Mouse (Mus musculus) MN1 (cell line): ENCODE measurements at regions not wholly inside any gene's neighbourhood (a gene's known extent, or its start where the extent isn't known, plus 50 kb on each side); places are given as distances from the start of the nearest gene placed in this dataset.

ENCODE experiments used
- DNase-seq: peaks from one replicate; pipeline ENCODE4 v3.0.0-alpha.2; 2016; ENCODE audit warnings: low spot score

DNA sequence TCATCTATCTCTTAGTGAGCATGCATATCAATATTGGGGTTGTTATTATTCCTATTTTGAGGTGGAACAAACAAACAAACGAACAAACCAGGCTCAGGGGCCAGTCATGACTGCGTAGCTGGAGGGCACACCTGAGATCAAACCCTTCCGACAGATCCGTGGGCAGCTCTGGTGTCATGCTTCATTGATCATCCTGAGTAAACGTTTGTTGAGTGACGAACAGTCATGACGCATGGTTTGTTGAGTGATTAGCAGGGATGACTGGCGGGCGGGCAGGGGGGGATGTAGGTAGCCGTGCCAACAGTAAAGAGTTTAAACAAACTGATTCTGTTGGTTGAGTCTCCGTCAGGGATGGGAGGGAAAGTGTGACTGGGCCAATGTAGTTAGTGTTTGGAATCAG, 55.8 kb downstream of the Camk2n1 start:
- DNase-seq = no peak

GRCm38 (mm10) chr4:138513876-138514275, 59.8 kb downstream of the Camk2n1 start:
- peak; percentile 72 for DNase-seq
